In the genomic region with DNA sequence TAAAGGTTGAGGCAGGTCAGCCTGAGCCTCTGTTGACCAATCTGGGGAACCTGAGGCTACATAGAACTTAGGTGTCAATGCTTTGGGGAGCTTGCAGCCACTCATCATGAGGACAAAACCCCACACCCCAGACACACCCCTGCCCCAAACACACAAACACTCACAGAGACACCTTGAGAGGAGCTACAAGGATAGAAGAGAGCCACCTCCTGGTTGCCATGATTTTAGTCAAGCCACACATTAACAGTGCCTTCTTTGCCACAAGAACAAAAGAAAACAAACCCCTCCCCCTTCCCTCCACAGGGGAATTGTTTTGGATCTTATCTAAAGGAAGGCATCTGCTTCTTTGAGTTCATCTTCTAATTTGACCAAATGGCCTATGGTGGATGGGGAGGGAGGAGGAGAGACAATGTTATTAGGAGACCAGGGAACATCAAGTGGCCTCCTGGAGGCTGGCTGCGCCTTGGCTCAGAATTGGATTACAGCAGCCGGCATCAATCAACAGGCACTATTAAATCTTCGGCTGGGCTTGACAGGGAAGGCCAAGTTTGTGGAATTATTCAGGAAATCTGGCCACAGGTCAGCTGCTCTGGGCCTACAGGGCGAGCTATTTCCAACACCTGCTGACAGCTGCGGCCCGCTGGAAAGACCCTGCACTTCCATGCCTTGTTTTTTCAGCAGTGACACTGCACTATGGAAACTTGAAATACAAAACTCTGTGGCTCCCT, we compare ENCODE assay signal across 9 mouse cellular contexts. TPM values are rescaled to one million over a fixed set of nuclear protein-coding genes. Genes with fewer than 3 reads are reported as not detected.
DNase-seq lines count a peak whose midpoint lies in the region; ATAC-seq and TF ChIP-seq lines count a peak whose summit lies in the region.
"Had no signal": no experiment of that assay in that cellular context is flagged by ENCODE, and none has a peak within 500 bp of the region (broad histone marks: within the 10 kb centered on the region; RNA-seq: fewer than 3 reads in every experiment).

No protein-coding gene starts in this region.

- TF ChIP-seq EP300 in liver, embryonic 14.5 days (IDR thresholded peaks at IDR 0.05; ENCODE audit: low read depth) = no peak

- no peak for TF ChIP-seq POLR2A in cerebellum, adult 2 months (IDR thresholded peaks at IDR 0.05; ENCODE audit: borderline replicate concordance, insufficient read depth, low read length)

- H3K9me3 ChIP-seq in embryonic facial prominence, embryonic 10.5 days = no peaks in the 10 kb centered on the region
- H3K9me3 ChIP-seq in liver, embryonic 14.5 days (ENCODE audit: control insufficient read depth, low read length) = no peaks in the 10 kb centered on the region
- H3K9me3 ChIP-seq in midbrain, embryonic 11.5 days (ENCODE audit: control insufficient read depth, low read length) = no peaks in the 10 kb centered on the region
- H3K9me3 ChIP-seq: neural tube, embryonic 12.5 days had no signal

- WGBS in embryonic facial prominence, embryonic 10.5 days = 18% methylated on average over 6 of the region's 6 CpGs
- 53% methylated on average over 6 of the region's 6 CpGs for WGBS in liver, embryonic 14.5 days (ENCODE audit: insufficient replicate concordance)
- whole genome bisulfite sequencing in cerebellum, adult 2 months = 45% methylated on average over 6 of the region's 6 CpGs
- WGBS in midbrain, embryonic 11.5 days = 34% methylated on average over 6 of the region's 6 CpGs

- H3K4me2 ChIP-seq in liver, embryonic 14.5 days (ENCODE audit: low read depth) = no peak overlapping the region
- H3K4me2 ChIP-seq in midbrain, embryonic 11.5 days = no peak overlapping the region
- H3K4me2 ChIP-seq: neural tube, embryonic 12.5 days had no signal

- peak; percentile 33 for DNase-seq in gastrocnemius, adult 2 months
- DNase-seq in gastrocnemius, adult 18-20 months (ENCODE audit: low spot score) = no peak
- peak; percentile 73 for DNase-seq in embryonic facial prominence, embryonic 10.5 days (ENCODE audit: low spot score)
- peak; percentile 76 for DNase-seq in heart, postnatal 4 days
- no peak for DNase-seq in liver, embryonic 14.5 days (ENCODE audit: low read depth in 3 of 3, low spot score in 3 of 3)
- DNase-seq in cerebellum, adult 11-12 months = no peak
- no peak for DNase-seq in cerebellum, adult 2 months
- no peak for DNase-seq in midbrain, embryonic 11.5 days (ENCODE audit: low spot score, missing footprints)

- H3K4me3 ChIP-seq in gastrocnemius, adult 2 months = no peak overlapping the region
- H3K4me3 ChIP-seq in embryonic facial prominence, embryonic 10.5 days = no peak overlapping the region
- no peak overlapping the region for H3K4me3 ChIP-seq in liver, embryonic 14.5 days (ENCODE audit: insufficient read depth in 1 of 2, low read depth in 2 of 2, low read length in 2 of 2)
- no peak overlapping the region for H3K4me3 ChIP-seq in cerebellum, adult 2 months (replicated peaks; ENCODE audit: insufficient read depth, low read depth, low read length)
- H3K4me3 ChIP-seq in midbrain, embryonic 11.5 days (ENCODE audit: low read depth, low read length) = no peak overlapping the region
- H3K4me3 ChIP-seq: neural tube, embryonic 12.5 days had no signal

- no peaks in the 10 kb centered on the region for H3K36me3 ChIP-seq in embryonic facial prominence, embryonic 10.5 days (replicated peaks)
- no peaks in the 10 kb centered on the region for H3K36me3 ChIP-seq in liver, embryonic 14.5 days (replicated peaks; ENCODE audit: control insufficient read depth, insufficient read depth, low read depth)
- H3K36me3 ChIP-seq in midbrain, embryonic 11.5 days (ENCODE audit: control insufficient read depth, insufficient read depth, low read length) = no peaks in the 10 kb centered on the region
- H3K36me3 ChIP-seq: neural tube, embryonic 12.5 days had no signal

- H3K27ac ChIP-seq in gastrocnemius, adult 2 months = peak overlapping the region; percentile 51; the same call in 1 of the 2 replicates
- H3K27ac ChIP-seq in embryonic facial prominence, embryonic 10.5 days (replicated peaks) = peak overlapping the region; percentile 2
- H3K27ac ChIP-seq in liver, embryonic 14.5 days = no peak overlapping the region
- H3K27ac ChIP-seq in cerebellum, adult 2 months (ENCODE audit: insufficient read depth, low read length) = no peak overlapping the region
- no peak overlapping the region for H3K27ac ChIP-seq in midbrain, embryonic 11.5 days (ENCODE audit: low read depth, low read length)
- H3K27ac ChIP-seq: neural tube, embryonic 12.5 days had no signal

- no peak for ATAC-seq in liver, embryonic 14.5 days (ENCODE audit: insufficient read depth)
- no peak for ATAC-seq in midbrain, embryonic 11.5 days (ENCODE audit: low FRiP score)

- intact Hi-C loops in gastrocnemius, adult 2 months (cut with DNase I) = no loop called here

- TF ChIP-seq CTCF in gastrocnemius, adult 2 months (IDR thresholded peaks at IDR 0.05) = no peak
- TF ChIP-seq CTCF in liver, embryonic 14.5 days (IDR thresholded peaks at IDR 0.05; ENCODE audit: low read depth) = peak; percentile 6; the same call in 1 of the 2 replicates
- TF ChIP-seq CTCF in cerebellum, adult 2 months (IDR thresholded peaks at IDR 0.05; ENCODE audit: borderline replicate concordance, insufficient read depth, low read depth, low read length) = no peak

- no peak overlapping the region for H3K9ac ChIP-seq in liver, embryonic 14.5 days (replicated peaks)
- no peak overlapping the region for H3K9ac ChIP-seq in midbrain, embryonic 11.5 days (ENCODE audit: low read length)
- H3K9ac ChIP-seq: neural tube, embryonic 12.5 days had no signal

- H3K4me1 ChIP-seq in embryonic facial prominence, embryonic 10.5 days = peaks cover 38% of the 10 kb centered on the region
- peaks cover 4 to 16% of the 10 kb centered on the region in 2 experiments for H3K4me1 ChIP-seq in liver, embryonic 14.5 days (replicated peaks; ENCODE audit: control insufficient read depth in 2 of 2, insufficient read depth in 2 of 2, low read length in 1 of 2)
- H3K4me1 ChIP-seq in cerebellum, adult 2 months (ENCODE audit: control insufficient read depth, insufficient read depth, low read length) = no peaks in the 10 kb centered on the region
- peaks cover 5% of the 10 kb centered on the region; the same call in 1 of the 2 replicates for H3K4me1 ChIP-seq in midbrain, embryonic 11.5 days (ENCODE audit: control insufficient read depth, insufficient read depth, low read length)

- no peaks in the 10 kb centered on the region for H3K27me3 ChIP-seq in embryonic facial prominence, embryonic 10.5 days (replicated peaks; ENCODE audit: low read depth, poor library complexity, severe bottlenecking)
- H3K27me3 ChIP-seq in liver, embryonic 14.5 days (ENCODE audit: control insufficient read depth, insufficient read depth, low read length) = no peaks in the 10 kb centered on the region
- no peaks in the 10 kb centered on the region for H3K27me3 ChIP-seq in cerebellum, adult 2 months (ENCODE audit: control insufficient read depth, insufficient read depth, low read length)
- H3K27me3 ChIP-seq in midbrain, embryonic 11.5 days (ENCODE audit: control insufficient read depth, insufficient read depth, low read length) = no peaks in the 10 kb centered on the region
- H3K27me3 ChIP-seq: neural tube, embryonic 12.5 days had no signal

RNA-seq across cellular contexts. Expression of a gene that starts 26.5 kb away (rescaled TPM):
- 1 to 10 TPM; 5.8 to 7.5 TPM for total RNA-seq in gastrocnemius, adult 2 months (2021)
- 1 to 10 TPM; 6.4 to 7.2 TPM for total RNA-seq in gastrocnemius, adult 18-20 months (2021)
- polyA plus RNA-seq in embryonic facial prominence, embryonic 10.5 days (2016; fragmentation: Nextera tagmentation; extraction: Ambion mirVana) = 0.35 and 0.82 TPM in 2 replicates
- total RNA-seq in heart, postnatal 4 days (2021) = 10 to 100 TPM; 10.1 to 12.7 TPM
- polyA plus RNA-seq in liver, embryonic 14.5 days (2012; rRNA removed) = 0.02 and 0.04 TPM in 2 replicates
- 0.09 TPM in 1 of 2 replicates, not detected in the other for polyA plus RNA-seq in liver, embryonic 14.5 days (2014; fragmentation: Nextera tagmentation; extraction: Ambion mirVana)
- polyA plus RNA-seq in cerebellum, adult 2 months (2012; rRNA removed) = 4.1 and 4.5 TPM in 2 replicates
- 0.04 TPM in 1 of 2 replicates, not detected in the other for polyA plus RNA-seq in midbrain, embryonic 11.5 days (2014; fragmentation: Nextera tagmentation; extraction: Ambion mirVana)

Comparison
In these comparisons a context has a peak if more than half of its experiments do, and no peak if none do; other contexts are left out.
1. DNase-seq: peak in gastrocnemius, adult 2 months (single experiment), embryonic facial prominence, embryonic 10.5 days (single experiment) and heart, postnatal 4 days (single experiment); none in gastrocnemius, adult 18-20 months (single experiment), liver, embryonic 14.5 days (0 of 3), cerebellum, adult 11-12 months (single experiment), cerebellum, adult 2 months (0 of 2) and midbrain, embryonic 11.5 days (single experiment).
2. H3K27ac ChIP-seq: peak in gastrocnemius, adult 2 months (single experiment) and embryonic facial prominence, embryonic 10.5 days (single experiment); none in liver, embryonic 14.5 days (single experiment), cerebellum, adult 2 months (single experiment) and midbrain, embryonic 11.5 days (single experiment).